Mouse (Mus musculus) heart, embryonic 15.5 days (tissue): ENCODE data around the gene Atp6v0e2. TPM values are rescaled to one million over a fixed set of nuclear protein-coding genes. Genes with fewer than 3 reads are reported as not detected.

Experiments used
- ATAC-seq: fragments of 200-750 bp; cut with Nextera tagmentation; replicated peaks from 2 replicates; pipeline ENCODE4 v1.8.0; 2017; ENCODE audit warnings: low read depth, moderate TSS enrichment; ENCODE audit not compliant: insufficient number of reproducible peaks, insufficient read depth, low FRiP score
- H3K27ac ChIP-seq: fragments of 300-500 bp; sonication (generic); 2 replicates; pipeline ENCODE4 v1.5.1; 2015; ENCODE audit warnings: mild to moderate bottlenecking, inconsistent platforms
- H3K27me3 ChIP-seq: fragments of 300-500 bp; sonication (generic); 2 replicates; pipeline ENCODE4 v1.6.1; 2015; ENCODE audit warnings: inconsistent platforms
- H3K36me3 ChIP-seq: fragments of 300-500 bp; sonication (generic); 2 replicates; pipeline ENCODE4 v1.6.1; 2015; ENCODE audit warnings: mild to moderate bottlenecking, inconsistent platforms
- H3K4me1 ChIP-seq: fragments of 300-500 bp; sonication (generic); replicated peaks from 2 replicates; pipeline ENCODE4 v1.6.1; 2015; ENCODE audit warnings: inconsistent platforms
- H3K4me2 ChIP-seq: fragments of 300-500 bp; sonication (generic); 2 replicates; pipeline ENCODE4 v1.6.1; 2015; ENCODE audit warnings: inconsistent platforms, mild to moderate bottlenecking, moderate library complexity
- H3K4me3 ChIP-seq: fragments of 300-500 bp; sonication (generic); 2 replicates; pipeline ENCODE4 v1.5.1; 2015; ENCODE audit warnings: mild to moderate bottlenecking, inconsistent platforms
- H3K9ac ChIP-seq: fragments of 300-500 bp; sonication (generic); 2 replicates; pipeline ENCODE4 v1.6.1; 2015; ENCODE audit warnings: mild to moderate bottlenecking, inconsistent platforms
- H3K9me3 ChIP-seq: fragments of 300-500 bp; sonication (generic); replicated peaks from 2 replicates; pipeline ENCODE4 v1.6.1; 2016; ENCODE audit warnings: inconsistent platforms
- WGBS: fragments of 180-500 bp; shearing (Covaris S2); methylation state at CpG from one replicate; pipeline ENCODE4 v1.1.7; 2015; ENCODE audit warnings: mixed read lengths; 5-methylcytosine and 5-hydroxymethylcytosine counted together
- polyA plus RNA-seq: library from polyadenylated mRNA; unstranded; fragments of >200 nt; fragmentation: Nextera tagmentation; extraction: Ambion mirVana; gene quantifications from 2 replicates; pipeline ENCODE4 v1.2.1, GENCODE M21; 2015

The Atp6v0e2 gene
- polyA plus RNA-seq, 1 experiment from 2014 or later, result 17.5 TPM

GRCm38 (mm10) chr6:48578736-48579135 is 41.3 kb downstream of the Atp6v0e2 start:
- no peak overlapping the region for H3K4me2 ChIP-seq
- no peak for ATAC-seq
- H3K9me3 ChIP-seq, result no peaks in the 10 kb centered on the region
- no peak overlapping the region for H3K4me3 ChIP-seq
- WGBS, result 50% methylated on average over 5 of the region's 5 CpGs
- H3K4me1 ChIP-seq, result peaks cover 28% of the 10 kb centered on the region
- H3K36me3 ChIP-seq, result no peaks in the 10 kb centered on the region
- H3K27me3 ChIP-seq, result no peaks in the 10 kb centered on the region
- no peak overlapping the region for H3K9ac ChIP-seq
- H3K27ac ChIP-seq, result peak overlapping the region; percentile 81

- no peak overlapping the region for H3K9ac ChIP-seq
- ATAC-seq, result 0 out of 2 replicates have a peak, but pooled peaks have one; percentile 48
These were observed 41.8 kb downstream of the Atp6v0e2 start for GRCm38 (mm10) chr6:48579215-48579648.

GRCm38 (mm10) chr6:48581257-48581656 is 43.8 kb downstream of the Atp6v0e2 start:
- peaks cover 24% of the 10 kb centered on the region for H3K4me1 ChIP-seq
- H3K9me3 ChIP-seq, result no peaks in the 10 kb centered on the region
- peak overlapping the region; percentile 68 for H3K27ac ChIP-seq
- ATAC-seq, result peak; percentile 66
- no peak overlapping the region for H3K4me2 ChIP-seq
- H3K27me3 ChIP-seq, result no peaks in the 10 kb centered on the region
- no peak overlapping the region for H3K4me3 ChIP-seq
- H3K36me3 ChIP-seq, result no peaks in the 10 kb centered on the region
- WGBS, result 29% methylated on average over 3 of the region's 3 CpGs
- no peak overlapping the region for H3K9ac ChIP-seq

More at GRCm38 (mm10) chr6:48579215-48579648, 41.8 kb downstream of the Atp6v0e2 start:
- H3K27ac ChIP-seq, result peak overlapping the region; percentile 81
- H3K4me3 ChIP-seq, result no peak overlapping the region
- H3K4me2 ChIP-seq, result peak overlapping the region; percentile 45
- H3K36me3 ChIP-seq, result no peaks in the 10 kb centered on the region
- H3K4me1 ChIP-seq, result peaks cover 24% of the 10 kb centered on the region
- WGBS, result 6% methylated on average over 5 of the region's 5 CpGs
- no peaks in the 10 kb centered on the region for H3K27me3 ChIP-seq
- H3K9me3 ChIP-seq, result no peaks in the 10 kb centered on the region

GRCm38 (mm10) chr6:48582037-48582436 is 44.6 kb downstream of the Atp6v0e2 start:
- H3K27ac ChIP-seq, result peak overlapping the region; percentile 12; the same call in 1 of the 2 replicates
- H3K9ac ChIP-seq, result no peak overlapping the region
- H3K9me3 ChIP-seq, result no peaks in the 10 kb centered on the region
- no peak overlapping the region for H3K4me2 ChIP-seq
- H3K4me3 ChIP-seq, result no peak overlapping the region
- no peaks in the 10 kb centered on the region for H3K36me3 ChIP-seq
- H3K27me3 ChIP-seq, result no peaks in the 10 kb centered on the region
- H3K4me1 ChIP-seq, result peaks cover 24% of the 10 kb centered on the region
- WGBS, result 59% methylated on average over 3 of the region's 3 CpGs
- ATAC-seq, result 0 out of 2 replicates have a peak, but pooled peaks have one; percentile 19

GRCm38 (mm10) chr6:48589194-48589750 is 51.9 kb downstream of the Atp6v0e2 start, which contains the start of gene Gm45021:
Gm45021 (plus strand) TSS chr6:48589610.
- 14% methylated on average over 6 of the region's 6 CpGs for WGBS
- H3K27ac ChIP-seq, result peak within 1 kb of the TSS; percentile 78
- H3K36me3 ChIP-seq, result no peaks in the 10 kb centered on the region
- no peak within 1 kb of the TSS for H3K9ac ChIP-seq
- H3K4me2 ChIP-seq, result peak within 1 kb of the TSS; percentile 4; the same call in 1 of the 2 replicates
- H3K4me3 ChIP-seq, result no peak within 1 kb of the TSS
- ATAC-seq, result no peak
- no peaks in the 10 kb centered on the region for H3K9me3 ChIP-seq
- no peaks in the 10 kb centered on the region for H3K27me3 ChIP-seq
- peaks cover 20% of the 10 kb centered on the region for H3K4me1 ChIP-seq

Other genes starting within 250 kb of the Atp6v0e2 start
- 15.4 and 18.6 TPM in 2 replicates for gene Krba1, start 142.0 kb upstream of the Atp6v0e2 start, polyA plus RNA-seq
- gene Zfp467, start 91.8 kb upstream of the Atp6v0e2 start, polyA plus RNA-seq, result 18.5 and 20.4 TPM in 2 replicates
- 0.16 and 0.51 TPM in 2 replicates for gene Sspo, start 89.4 kb upstream of the Atp6v0e2 start, polyA plus RNA-seq
- 6.0 and 7.0 TPM in 2 replicates for gene Lrrc61, start 17.2 kb downstream of the Atp6v0e2 start, polyA plus RNA-seq
- 50.4 and 53.8 TPM in 2 replicates for gene Rarres2, start 35.2 kb downstream of the Atp6v0e2 start, polyA plus RNA-seq
- gene Gm45021, start 52.0 kb downstream of the Atp6v0e2 start, polyA plus RNA-seq, result 0.70 TPM in 1 of 2 replicates, not detected in the other
- 23.4 and 28.1 TPM in 2 replicates for gene Repin1, start 56.3 kb downstream of the Atp6v0e2 start, polyA plus RNA-seq
- not detected in 2 replicates for gene Gm44965, start 56.3 kb downstream of the Atp6v0e2 start, polyA plus RNA-seq
- gene Zfp775, start 64.4 kb downstream of the Atp6v0e2 start, polyA plus RNA-seq, result 5.7 and 7.3 TPM in 2 replicates
- 0.94 and 1.0 TPM in 2 replicates for gene AI854703, start 89.1 kb downstream of the Atp6v0e2 start, polyA plus RNA-seq
- gene Gimap8, start 109.6 kb downstream of the Atp6v0e2 start, polyA plus RNA-seq, result 1.6 and 1.7 TPM in 2 replicates
- gene Gimap9, start 138.5 kb downstream of the Atp6v0e2 start, polyA plus RNA-seq, result 7.9 and 10.3 TPM in 2 replicates
- 23.5 and 27.1 TPM in 2 replicates for gene Gimap4, start 146.9 kb downstream of the Atp6v0e2 start, polyA plus RNA-seq
- gene Gimap6, start 170.6 kb downstream of the Atp6v0e2 start, polyA plus RNA-seq, result 32.3 and 35.6 TPM in 2 replicates
- 3.3 and 4.6 TPM in 2 replicates for gene Gm28053, start 181.0 kb downstream of the Atp6v0e2 start, polyA plus RNA-seq
- 0.23 and 0.27 TPM in 2 replicates for gene Gimap7, start 181.0 kb downstream of the Atp6v0e2 start, polyA plus RNA-seq
- gene Gimap1, start 201.4 kb downstream of the Atp6v0e2 start, polyA plus RNA-seq, result 26.4 and 31.6 TPM in 2 replicates
- gene Gimap5, start 208.6 kb downstream of the Atp6v0e2 start, polyA plus RNA-seq, result 6.2 and 9.4 TPM in 2 replicates
- gene Gimap3, start 233.2 kb downstream of the Atp6v0e2 start, polyA plus RNA-seq, result 0.08 TPM in 1 of 2 replicates, not detected in the other